Comparison of ENCODE assay signal across 8 mouse cellular contexts in the genomic region with DNA sequence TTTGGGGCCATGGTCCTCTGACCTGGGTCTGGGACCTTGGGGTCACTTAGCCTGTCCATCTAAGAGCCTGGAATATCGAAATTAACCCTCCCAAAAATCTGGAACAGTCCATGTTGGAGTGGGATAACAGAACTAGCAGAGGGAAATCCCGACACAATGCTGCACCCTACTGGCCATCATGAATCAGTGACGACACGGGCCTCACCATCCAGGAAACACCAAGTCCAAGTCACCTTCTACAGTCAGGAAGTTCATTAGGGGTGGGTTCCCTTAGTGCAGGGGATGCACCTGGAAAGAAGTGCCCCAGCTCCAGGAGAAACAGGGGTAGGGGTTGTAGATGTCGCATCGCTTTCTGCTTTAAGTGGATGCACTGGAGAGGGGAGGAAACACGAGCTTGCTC. TPM values are rescaled to one million over a fixed set of nuclear protein-coding genes. Genes with fewer than 3 reads are reported as not detected.
DNase-seq lines count a peak whose midpoint lies in the region; ATAC-seq and TF ChIP-seq lines count a peak whose summit lies in the region.

No protein-coding gene starts in this region.

- H3K27ac ChIP-seq in spleen, adult 2 months (ENCODE audit: insufficient read depth, low read length): no peak overlapping the region
- no peak overlapping the region for H3K27ac ChIP-seq in limb, embryonic 12.5 days
- no peak overlapping the region for H3K27ac ChIP-seq in neural tube, embryonic 13.5 days (replicated peaks)

- H3K36me3 ChIP-seq in spleen, adult 2 months (ENCODE audit: control insufficient read depth, insufficient read depth, low read length): no peaks in the 10 kb centered on the region
- H3K36me3 ChIP-seq in limb, embryonic 12.5 days: no peaks in the 10 kb centered on the region
- no peaks in the 10 kb centered on the region for H3K36me3 ChIP-seq in neural tube, embryonic 13.5 days

- no peaks in the 10 kb centered on the region for H3K9me3 ChIP-seq in limb, embryonic 12.5 days
- H3K9me3 ChIP-seq in neural tube, embryonic 13.5 days: no peaks in the 10 kb centered on the region

- H3K4me2 ChIP-seq in limb, embryonic 12.5 days: no peak overlapping the region
- no peak overlapping the region for H3K4me2 ChIP-seq in neural tube, embryonic 13.5 days

- WGBS in spleen, adult 2 months: 17% methylated on average over 7 of the region's 7 CpGs
- WGBS in limb, embryonic 12.5 days: 23% methylated on average over 7 of the region's 7 CpGs
- 20% methylated on average over 7 of the region's 7 CpGs for WGBS in neural tube, embryonic 13.5 days

- H3K27me3 ChIP-seq in spleen, adult 2 months (ENCODE audit: control insufficient read depth, insufficient read depth, low read length): no peaks in the 10 kb centered on the region
- no peaks in the 10 kb centered on the region for H3K27me3 ChIP-seq in limb, embryonic 12.5 days
- 0 out of 2 replicates have a peak, but pooled peaks cover under 1% of the 10 kb centered on the region for H3K27me3 ChIP-seq in neural tube, embryonic 13.5 days

- H3K4me3 ChIP-seq in spleen, adult 2 months (ENCODE audit: extremely low read depth, insufficient read depth, insufficient read length): no peak overlapping the region
- no peak overlapping the region for H3K4me3 ChIP-seq in limb, embryonic 12.5 days (replicated peaks)
- no peak overlapping the region for H3K4me3 ChIP-seq in neural tube, embryonic 13.5 days

- no peak for DNase-seq in spleen, adult 2 months (ENCODE audit: low read depth in 1 of 2, low spot score in 2 of 2)
- DNase-seq in spleen, postnatal 14 days (ENCODE audit: low spot score in 2 of 2): no peak
- peak; percentile 69 for DNase-seq in cerebellum, adult 8-10 months
- peak; percentile 35 to 51 for DNase-seq in frontal cortex, postnatal 25 days (ENCODE audit: low spot score in 2 of 2)
- peak; percentile 30 for DNase-seq in kidney, adult 11 months
- peak; percentile 39 for DNase-seq in thymus, postnatal 25 days

- no peaks in the 10 kb centered on the region for H3K4me1 ChIP-seq in spleen, adult 2 months (ENCODE audit: control insufficient read depth, insufficient read depth, insufficient read length)
- H3K4me1 ChIP-seq in limb, embryonic 12.5 days (replicated peaks): peaks cover 10% of the 10 kb centered on the region
- H3K4me1 ChIP-seq in neural tube, embryonic 13.5 days (replicated peaks): no peaks in the 10 kb centered on the region

- no peak for TF ChIP-seq POLR2A in spleen, adult 2 months (IDR thresholded peaks at IDR 0.05; ENCODE audit: low read depth, low read length)

- 0 out of 2 replicates have a peak, but pooled peaks have one; percentile 43 for ATAC-seq in limb, embryonic 12.5 days (ENCODE audit: insufficient number of reproducible peaks, insufficient read depth, low FRiP score, low TSS enrichment, low read depth)
- peak; percentile 65; the same call in 1 of the 2 replicates for ATAC-seq in neural tube, embryonic 13.5 days (ENCODE audit: low read depth)

- TF ChIP-seq CTCF in spleen, adult 2 months (IDR thresholded peaks at IDR 0.05; ENCODE audit: extremely low read depth, insufficient read depth, insufficient read length, insufficient replicate concordance): peak; percentile 20; the same call in 1 of the 2 replicates

- no peak overlapping the region for H3K9ac ChIP-seq in limb, embryonic 12.5 days (replicated peaks)
- no peak overlapping the region for H3K9ac ChIP-seq in neural tube, embryonic 13.5 days

RNA-seq across cellular contexts. Expression of gene Ccdc187, which starts 20.7 kb away (rescaled TPM):
- not detected in 2 replicates for polyA plus RNA-seq in spleen, adult 2 months (2012; rRNA removed)
- polyA plus RNA-seq in limb, embryonic 12.5 days (2016; fragmentation: Nextera tagmentation; extraction: Ambion mirVana): not detected in 2 replicates
- 0.06 and 0.08 TPM in 2 replicates for polyA plus RNA-seq in neural tube, embryonic 13.5 days (2015; fragmentation: Nextera tagmentation; extraction: Ambion mirVana)

RNA-seq across cellular contexts. Expression of gene Qsox2, which starts 36.3 kb away (rescaled TPM):
- 7.0 and 9.8 TPM in 2 replicates for polyA plus RNA-seq in spleen, adult 2 months (2012; rRNA removed)
- polyA plus RNA-seq in limb, embryonic 12.5 days (2016; fragmentation: Nextera tagmentation; extraction: Ambion mirVana): 16.1 TPM in 2 replicates
- 13.0 and 13.8 TPM in 2 replicates for polyA plus RNA-seq in neural tube, embryonic 13.5 days (2015; fragmentation: Nextera tagmentation; extraction: Ambion mirVana)

RNA-seq across cellular contexts. Expression of gene Gpsm1, which starts 41.7 kb away (rescaled TPM):
- 17.7 and 21.1 TPM in 2 replicates for polyA plus RNA-seq in spleen, adult 2 months (2012; rRNA removed)
- 73.4 and 74.1 TPM in 2 replicates for polyA plus RNA-seq in limb, embryonic 12.5 days (2016; fragmentation: Nextera tagmentation; extraction: Ambion mirVana)
- polyA plus RNA-seq in neural tube, embryonic 13.5 days (2015; fragmentation: Nextera tagmentation; extraction: Ambion mirVana): 109 and 114 TPM in 2 replicates

Comparison
In these comparisons a context has a peak if more than half of its experiments do, and no peak if none do; other contexts are left out.
1. DNase-seq: peak in cerebellum, adult 8-10 months (single experiment), frontal cortex, postnatal 25 days (2 of 2), kidney, adult 11 months (single experiment) and thymus, postnatal 25 days (single experiment); none in spleen, adult 2 months (0 of 2) and spleen, postnatal 14 days (0 of 2).